Comparison of ENCODE assay signal across 13 mouse cellular contexts in the genomic region with DNA sequence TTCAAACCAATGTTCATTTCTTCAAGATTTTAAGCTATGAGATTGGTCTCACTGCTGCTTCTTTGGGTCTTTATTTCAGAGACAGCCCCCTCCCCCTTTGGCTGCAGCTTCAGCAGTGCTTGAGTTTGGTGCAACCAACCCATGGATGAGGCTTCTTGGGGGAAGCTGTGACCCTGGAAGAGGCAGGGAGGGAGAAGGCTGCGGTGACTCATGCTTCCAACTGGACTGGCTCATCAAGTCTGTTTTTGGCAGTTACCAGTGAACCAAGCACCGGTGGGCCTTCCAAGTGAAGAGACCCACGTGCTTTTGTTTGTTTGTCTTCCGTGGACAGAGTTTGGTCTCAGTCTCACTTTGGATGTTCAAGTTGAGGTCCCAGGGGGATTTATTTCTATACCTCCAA.
"Had no signal": no experiment of that assay in that cellular context is flagged by ENCODE, and none has a peak within 500 bp of the region (broad histone marks: within the 10 kb centered on the region; RNA-seq: fewer than 3 reads in every experiment).

No protein-coding gene starts in this region.

- H3K9ac ChIP-seq: limb, embryonic 15.5 days; liver, embryonic 12.5 days; lung, embryonic 14.5 days; midbrain, embryonic 15.5 days; stomach, embryonic 15.5 days had no signal

- H3K4me3 ChIP-seq: limb, embryonic 15.5 days; liver, embryonic 12.5 days; midbrain, embryonic 15.5 days; stomach, embryonic 15.5 days had no signal

- H3K27me3 ChIP-seq: limb, embryonic 15.5 days; liver, embryonic 12.5 days; midbrain, embryonic 15.5 days; stomach, embryonic 15.5 days had no signal

- H3K4me1 ChIP-seq: liver, embryonic 12.5 days; stomach, embryonic 15.5 days had no signal

- H3K36me3 ChIP-seq: limb, embryonic 15.5 days; liver, embryonic 12.5 days; midbrain, embryonic 15.5 days; stomach, embryonic 15.5 days had no signal

- H3K9me3 ChIP-seq: limb, embryonic 15.5 days; liver, embryonic 12.5 days; midbrain, embryonic 15.5 days; stomach, embryonic 15.5 days had no signal

- H3K4me2 ChIP-seq: limb, embryonic 15.5 days; liver, embryonic 12.5 days; lung, embryonic 14.5 days; midbrain, embryonic 11.5 days; midbrain, embryonic 15.5 days; stomach, embryonic 15.5 days had no signal

- DNase-seq: kidney, postnatal 14 days; layer of hippocampus, postnatal 36 days; lung, postnatal 10 days; lung, postnatal 4 days; right cerebral cortex, postnatal 14 days; thymus, adult 2 months; thymus, postnatal 36 days had no signal

- H3K27ac ChIP-seq: limb, embryonic 15.5 days; liver, embryonic 12.5 days; stomach, embryonic 15.5 days had no signal

- ATAC-seq: liver, embryonic 12.5 days; midbrain, embryonic 15.5 days had no signal
